Mouse (Mus musculus): ENCODE results near the gene Capn13. TPM values are rescaled to one million over a fixed set of nuclear protein-coding genes. Genes with fewer than 3 reads are reported as not detected.
"Not testable (repeated sequence)": the region's sequence is repeated elsewhere in the genome, so short reads cannot be mapped to it uniquely, and the experiment has no call there.

The Capn13 gene
- total RNA-seq, 2 experiments from 2014 or later = not detected

DNA sequence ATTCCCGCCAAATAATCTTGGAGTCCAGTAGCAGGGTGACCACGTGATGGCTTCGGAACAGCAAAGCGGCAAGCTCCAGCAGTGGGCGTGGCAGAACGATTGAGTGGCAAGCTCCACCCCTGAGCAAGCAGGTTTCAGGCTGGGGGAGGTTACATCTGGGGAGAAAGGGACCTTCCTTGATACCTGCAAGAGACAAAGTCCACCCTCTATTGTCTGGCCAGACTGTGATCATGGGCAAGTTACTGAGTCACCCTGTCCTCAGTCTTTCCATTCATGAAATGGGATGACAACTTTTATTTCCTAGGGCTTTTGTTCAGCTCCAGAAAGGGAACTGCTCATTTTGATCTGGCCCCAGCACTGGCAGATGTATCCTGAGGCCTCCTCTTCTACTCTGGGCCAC is 118.0 kb downstream of the Capn13 start:
- not testable (repeated sequence) for DNase-seq (ENCODE audit: low spot score in 2 of 2)

DNA sequence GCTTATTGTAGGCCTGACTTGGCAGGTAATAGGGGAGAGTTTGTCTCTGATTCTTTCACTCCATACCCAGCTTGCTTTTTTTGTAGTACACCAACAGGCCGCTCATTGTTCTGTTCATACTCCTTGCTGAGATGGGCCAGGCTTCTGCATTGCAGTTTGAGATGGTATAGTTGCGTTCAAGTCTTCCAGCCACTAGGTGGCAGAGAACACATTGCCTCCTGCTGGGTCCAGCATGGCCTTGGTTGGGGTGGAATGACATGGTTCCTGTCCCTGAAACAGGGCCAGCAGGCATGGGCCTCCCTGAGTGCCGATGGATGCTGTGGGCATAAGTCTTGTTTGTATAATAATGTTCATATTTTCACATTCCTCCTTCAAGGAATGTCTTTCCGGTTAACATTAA is 122.9 kb downstream of the Capn13 start:
- DNase-seq (ENCODE audit: low spot score in 2 of 2) = no peak

DNA sequence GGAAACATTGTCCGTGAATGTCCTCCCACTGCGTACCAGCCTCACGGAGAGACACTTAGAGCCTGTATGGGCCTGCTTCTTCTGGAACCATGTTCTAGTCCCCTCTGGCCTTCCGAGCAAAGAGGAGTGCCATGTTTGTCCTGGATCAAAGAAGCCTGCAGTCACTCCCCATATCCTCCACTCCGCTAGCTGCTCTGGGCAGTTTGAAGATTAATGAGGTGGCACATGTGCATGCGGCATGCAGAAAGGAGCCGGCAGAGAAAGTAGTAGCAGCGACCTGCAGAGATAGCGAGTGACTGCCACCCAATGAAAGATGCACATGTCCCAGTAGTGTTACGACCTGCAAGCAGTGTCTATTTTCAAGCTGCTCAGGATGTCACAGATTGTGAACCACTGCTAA is 125.6 kb downstream of the Capn13 start:
- no peak for DNase-seq (ENCODE audit: low spot score in 2 of 2)

DNA sequence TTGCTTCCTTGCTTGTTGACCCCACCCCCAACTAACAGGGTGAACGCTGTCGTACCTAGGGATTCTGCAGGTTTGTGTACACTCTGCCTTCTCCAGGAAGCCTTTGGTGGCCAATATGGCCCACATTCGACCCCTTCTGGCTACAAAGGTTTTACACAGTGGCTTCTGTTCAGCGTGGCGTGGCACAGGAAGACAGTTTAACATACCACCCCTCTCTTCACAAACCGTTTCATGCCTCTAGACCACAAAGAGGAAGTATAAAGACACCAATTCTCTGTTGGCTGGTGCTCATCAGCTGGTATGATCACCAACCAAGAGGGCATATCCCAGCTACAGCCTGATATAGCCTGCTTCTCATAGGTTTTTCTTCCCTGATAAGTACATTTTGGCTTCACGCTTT is 126.9 kb downstream of the Capn13 start:
- no peak for DNase-seq (ENCODE audit: low spot score in 2 of 2)

DNA sequence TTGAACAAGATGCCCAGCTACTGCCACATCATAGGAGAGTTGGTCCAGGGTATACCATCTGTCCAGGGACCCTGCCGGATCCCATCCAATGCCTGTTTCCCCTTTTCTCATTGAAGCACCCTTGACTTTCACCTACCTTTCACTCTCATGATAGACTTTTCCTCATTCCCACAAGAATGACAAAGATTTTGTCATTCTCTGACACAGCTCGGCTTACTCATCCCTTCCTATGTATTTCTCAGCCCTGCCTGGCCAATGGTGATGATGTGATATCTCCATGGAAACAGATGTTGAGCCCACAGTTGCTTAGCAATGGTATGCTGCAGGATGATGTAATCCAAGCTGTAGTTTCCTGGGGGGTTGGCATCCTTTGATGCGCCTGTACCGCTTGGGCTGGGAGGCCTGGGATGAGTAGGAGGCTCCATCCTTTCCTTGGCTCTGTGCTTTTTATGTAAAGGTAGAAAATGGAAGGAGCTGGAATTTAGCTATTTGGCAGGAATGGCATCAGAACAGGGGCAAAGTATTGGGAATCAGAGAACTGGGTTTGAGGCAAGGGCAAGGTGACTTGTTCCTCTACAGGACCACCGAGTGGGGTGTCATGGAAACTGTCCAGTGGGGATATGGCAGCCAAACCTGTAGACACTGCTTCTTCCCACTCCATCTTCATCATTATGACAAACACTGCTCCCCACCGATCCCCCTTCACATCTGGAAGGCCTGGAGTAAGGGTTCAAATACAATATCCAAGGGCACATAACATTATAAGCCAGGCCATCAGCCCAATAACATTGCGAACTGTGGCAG is 128.7 kb downstream of the Capn13 start:
- DNase-seq (ENCODE audit: low spot score in 2 of 2) = peak; percentile 77 to 84

DNA sequence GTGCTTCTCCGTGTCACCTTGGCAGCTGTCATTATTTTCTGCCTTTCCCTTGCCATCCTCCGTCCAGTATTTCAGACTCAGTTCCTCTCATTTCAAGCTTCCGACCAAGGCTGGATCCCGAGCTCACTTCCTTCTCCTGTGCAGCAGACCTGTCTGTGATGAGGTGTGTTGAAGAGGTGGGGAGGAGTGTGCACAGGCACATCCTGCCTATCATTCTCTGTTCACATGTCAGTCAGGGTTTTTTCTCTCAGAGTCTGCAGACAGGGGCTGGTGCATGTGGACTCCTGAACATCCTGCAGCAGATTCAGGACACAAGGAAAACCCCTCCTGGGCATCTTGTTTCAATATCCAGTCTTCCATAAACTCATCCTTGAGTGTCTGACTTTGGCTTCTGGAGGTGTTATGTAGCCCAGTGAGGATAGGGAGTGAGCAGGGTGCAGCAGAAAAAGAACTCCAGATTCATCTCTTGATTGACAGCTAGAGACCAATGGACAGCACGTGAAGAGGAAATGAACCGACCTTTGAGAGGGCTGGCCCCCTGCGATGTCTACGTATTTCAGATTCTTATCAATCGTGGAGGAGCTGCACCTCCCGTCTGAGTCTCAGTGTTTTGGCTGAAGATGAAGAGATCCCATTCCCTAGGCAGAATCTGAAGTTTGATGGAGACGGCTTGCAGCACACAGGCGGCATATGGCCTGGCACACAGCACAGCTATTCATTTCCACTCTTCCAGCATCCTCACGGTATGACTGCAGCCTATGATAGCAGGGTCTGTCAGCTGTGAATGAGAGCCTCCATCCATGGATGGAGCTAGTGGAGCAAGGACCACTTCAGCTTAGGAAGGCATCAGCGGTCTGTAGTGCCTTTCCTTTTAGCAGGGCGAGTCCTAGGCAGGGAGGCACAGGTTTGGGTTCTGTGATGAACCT is 129.5 kb downstream of the Capn13 start:
- DNase-seq (ENCODE audit: low spot score in 2 of 2) = peak; percentile 28 to 64

DNA sequence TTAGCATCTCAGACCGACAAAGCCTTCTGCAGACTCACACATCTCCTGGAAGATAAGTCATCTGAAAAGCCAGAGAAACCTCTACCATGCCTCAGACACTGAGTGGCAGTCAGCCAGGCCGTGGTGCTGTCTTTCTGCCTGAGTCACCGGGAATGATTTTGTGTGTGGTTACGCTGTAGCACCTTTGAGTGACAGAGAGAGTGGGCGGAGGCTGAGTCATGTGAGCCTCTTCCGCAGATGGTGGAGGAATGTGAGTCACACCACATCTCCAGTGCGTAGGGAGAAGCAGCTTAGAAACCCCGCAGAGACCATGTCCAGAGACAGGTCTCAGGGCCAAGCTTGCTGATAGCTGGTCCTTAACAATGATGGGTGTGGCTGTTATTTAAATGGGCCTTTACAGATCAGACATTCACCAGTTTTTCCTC is 137.6 kb downstream of the Capn13 start:
- peak; percentile 76 to 87 for DNase-seq (ENCODE audit: low spot score in 2 of 2)

DNA sequence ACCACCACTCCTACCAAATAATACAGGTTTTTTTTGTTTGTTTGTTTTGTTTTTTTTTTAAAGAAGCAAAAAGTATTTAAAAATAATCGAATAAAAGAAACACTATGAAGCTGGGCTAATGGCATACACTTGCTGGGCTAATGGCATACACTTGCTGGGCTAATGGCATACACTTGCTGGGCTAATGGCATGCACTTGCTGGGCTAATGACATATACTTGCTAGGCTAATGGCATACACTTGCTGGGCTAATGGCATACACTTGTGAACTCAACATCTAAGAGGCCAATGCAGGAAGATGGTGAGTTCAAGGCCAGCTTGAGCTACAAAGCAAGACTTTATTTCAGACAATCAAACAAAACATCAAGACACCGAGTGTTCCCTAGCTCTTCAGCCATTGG is 138.1 kb downstream of the Capn13 start:
- no peak for DNase-seq (ENCODE audit: low spot score in 2 of 2)

DNA sequence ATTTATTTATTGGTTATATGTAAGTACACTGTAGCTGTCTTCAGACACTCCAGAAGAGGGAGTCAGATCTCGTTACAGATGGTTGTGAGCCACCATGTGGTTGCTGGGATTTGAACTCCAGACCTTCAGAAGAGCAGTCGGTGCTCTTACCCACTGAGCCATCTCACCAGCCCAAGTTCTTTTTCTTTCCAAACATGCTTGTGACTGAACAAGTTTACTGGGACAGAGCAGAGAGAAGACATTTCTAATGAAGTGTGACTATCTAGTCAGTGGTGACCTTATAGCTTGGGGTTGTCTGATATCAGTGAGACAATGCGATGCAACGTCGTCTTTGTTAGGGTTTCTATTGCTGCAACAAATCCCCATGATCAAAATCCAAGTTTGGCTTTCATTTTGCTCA is 141.4 kb downstream of the Capn13 start:
- not testable (repeated sequence) for DNase-seq (ENCODE audit: low spot score in 2 of 2)

DNA sequence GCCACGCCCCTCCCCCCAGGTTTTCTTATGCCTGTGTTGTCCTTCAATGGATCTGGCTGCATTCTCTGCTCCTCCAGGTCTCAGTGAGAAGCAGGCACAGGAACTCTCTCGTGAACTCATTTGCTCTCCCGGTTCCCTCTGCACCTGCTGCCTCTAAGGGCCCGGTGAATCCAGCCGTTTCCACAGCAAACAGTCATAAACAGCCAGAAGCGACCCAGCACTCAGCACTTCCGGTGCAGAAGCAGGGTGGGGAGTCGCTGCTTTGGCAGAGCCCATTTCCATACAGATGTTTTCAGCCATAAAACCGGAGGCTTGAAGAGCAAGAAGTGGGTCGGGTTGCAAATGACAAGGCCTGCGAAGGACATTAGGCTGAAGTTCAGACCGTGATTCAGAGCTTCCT is 142.0 kb downstream of the Capn13 start:
- no peak for DNase-seq (ENCODE audit: low spot score in 2 of 2)

Measured in layer of hippocampus, adult 18-20 months (tissue).